Mouse (Mus musculus) forebrain, embryonic 11.5 days (tissue): ENCODE results near the gene Cuzd1. TPM values are rescaled to one million over a fixed set of nuclear protein-coding genes. Genes with fewer than 3 reads are reported as not detected.

ENCODE experiments used
- ATAC-seq: fragments of 200-750 bp; cut with Nextera tagmentation; replicated peaks from 2 replicates; pipeline ENCODE4 v1.8.0; 2017; ENCODE audit warnings: moderate TSS enrichment; ENCODE audit not compliant: low FRiP score
- DNase-seq: peaks from one replicate; pipeline ENCODE4 v3.0.0-alpha.2; 2017; ENCODE audit warnings: low spot score
- H3K27ac ChIP-seq: fragments of 300-500 bp; sonication (generic); 2 replicates; pipeline ENCODE4 v1.5.1; 2014; ENCODE audit warnings: low read depth, low read length
- H3K27me3 ChIP-seq: fragments of 300-500 bp; sonication (generic); 2 replicates; pipeline ENCODE4 v1.6.1; 2014; ENCODE audit warnings: mild to moderate bottlenecking, low read length, mixed read lengths; ENCODE audit not compliant: control insufficient read depth, insufficient read depth
- H3K36me3 ChIP-seq: fragments of 300-500 bp; sonication (generic); 2 replicates; pipeline ENCODE4 v1.6.1; 2014; ENCODE audit warnings: mild to moderate bottlenecking, low read length, moderate library complexity, mixed read lengths; ENCODE audit not compliant: control insufficient read depth, insufficient read depth
- H3K4me1 ChIP-seq: fragments of 300-500 bp; sonication (generic); replicated peaks from 2 replicates; pipeline ENCODE4 v1.6.1; 2014; ENCODE audit warnings: low read length, mixed read lengths; ENCODE audit not compliant: control insufficient read depth, insufficient read depth
- H3K4me2 ChIP-seq: fragments of 300-500 bp; sonication (generic); 2 replicates; pipeline ENCODE4 v1.6.1; 2014; ENCODE audit warnings: low read depth, mild to moderate bottlenecking, low read length, moderate library complexity, mixed read lengths; ENCODE audit not compliant: severe bottlenecking
- H3K4me3 ChIP-seq: fragments of 300-500 bp; sonication (generic); 2 replicates; pipeline ENCODE4 v1.5.1; 2014; ENCODE audit warnings: low read depth, low read length
- H3K9ac ChIP-seq: fragments of 300-500 bp; sonication (generic); 2 replicates; pipeline ENCODE4 v1.6.1; 2014; ENCODE audit warnings: low read length
- H3K9me3 ChIP-seq: fragments of 300-500 bp; sonication (generic); 2 replicates; pipeline ENCODE4 v1.6.1; 2016; ENCODE audit warnings: low read length, mixed read lengths; ENCODE audit not compliant: control insufficient read depth
- WGBS: fragments of 180-500 bp; shearing (Covaris S2); extraction: QIAGEN DNeasy Blood & Tissue Kit; methylation state at CpG from one replicate; pipeline ENCODE4 v1.1.7; 2014; 5-methylcytosine and 5-hydroxymethylcytosine counted together
- polyA plus RNA-seq: library from polyadenylated mRNA; unstranded; fragments of >200 nt; fragmentation: Nextera tagmentation; extraction: Ambion mirVana; gene quantifications from 2 replicates; pipeline ENCODE4 v1.2.1, GENCODE M21; 2014

Cuzd1 gene
- polyA plus RNA-seq, 1 experiment from 2014 or later, result not detected

GRCm38 (mm10) chr7:131337502-131338068, 15.5 kb upstream of the Cuzd1 start:
- DNase-seq, result no peak
- Histone ChIP-seq H3K4me2 (no peak overlapping the region), H3K4me1 (no peaks in the 10 kb centered on the region), H3K9ac (no peak overlapping the region; the same call in 1 of the 2 replicates), H3K36me3 (no peaks in the 10 kb centered on the region), H3K9me3 (no peaks in the 10 kb centered on the region), H3K4me3 (no peak overlapping the region), H3K27me3 (no peaks in the 10 kb centered on the region), H3K27ac (no peak overlapping the region)
- no peak for ATAC-seq
- WGBS, result 43% methylated on average over 8 of the region's 8 CpGs

GRCm38 (mm10) chr7:131333564-131333963, 11.5 kb upstream of the Cuzd1 start, which contains the start of gene Fam24a:
TSS of gene Fam24a (plus strand) at chr7:131333864.
- Histone ChIP-seq H3K9me3 (no peaks in the 10 kb centered on the region), H3K27ac (no peak within 1 kb of the TSS), H3K9ac (no peak within 1 kb of the TSS), H3K36me3 (no peaks in the 10 kb centered on the region), H3K4me1 (no peaks in the 10 kb centered on the region), H3K27me3 (no peaks in the 10 kb centered on the region), H3K4me2 (no peak within 1 kb of the TSS), H3K4me3 (no peak within 1 kb of the TSS)
- DNase-seq (no peak), ATAC-seq (no peak)
- WGBS, result 53% methylated on average over 1 of the region's 1 CpGs

GRCm38 (mm10) chr7:131331688-131332087, 9.6 kb upstream of the Cuzd1 start:
- Histone ChIP-seq H3K27ac (no peak overlapping the region), H3K4me2 (no peak overlapping the region), H3K27me3 (no peaks in the 10 kb centered on the region), H3K36me3 (no peaks in the 10 kb centered on the region), H3K4me1 (no peaks in the 10 kb centered on the region), H3K9ac (no peak overlapping the region), H3K4me3 (no peak overlapping the region), H3K9me3 (no peaks in the 10 kb centered on the region)
- ATAC-seq (no peak), DNase-seq (no peak)
- WGBS, result 77% methylated on average over 2 of the region's 2 CpGs

- no peak within 1 kb of the TSS for H3K9ac ChIP-seq
- 88% methylated on average over 5 of the region's 5 CpGs for WGBS
- ATAC-seq, result no peak
- no peaks in the 10 kb centered on the region for H3K36me3 ChIP-seq
- no peaks in the 10 kb centered on the region for H3K4me1 ChIP-seq
- H3K4me3 ChIP-seq, result no peak within 1 kb of the TSS
- DNase-seq, result no peak
- no peaks in the 10 kb centered on the region for H3K9me3 ChIP-seq
- H3K27ac ChIP-seq, result no peak within 1 kb of the TSS
- no peak within 1 kb of the TSS for H3K4me2 ChIP-seq
- no peaks in the 10 kb centered on the region for H3K27me3 ChIP-seq
Observed at GRCm38 (mm10) chr7:131329416-131329815, 7.3 kb upstream of the Cuzd1 start, which contains the start of gene Fam24b. TSS of gene Fam24b (minus strand) at chr7:131329516.

GRCm38 (mm10) chr7:131327054-131327453, 5.0 kb upstream of the Cuzd1 start:
- no peaks in the 10 kb centered on the region for H3K9me3 ChIP-seq
- no peaks in the 10 kb centered on the region for H3K27me3 ChIP-seq
- H3K4me1 ChIP-seq, result no peaks in the 10 kb centered on the region
- no peak overlapping the region for H3K27ac ChIP-seq
- H3K36me3 ChIP-seq, result no peaks in the 10 kb centered on the region
- H3K9ac ChIP-seq, result no peak overlapping the region
- H3K4me2 ChIP-seq, result no peak overlapping the region
- ATAC-seq (no peak), DNase-seq (no peak)
- WGBS, result 90% methylated on average over 5 of the region's 5 CpGs
- H3K4me3 ChIP-seq, result no peak overlapping the region

GRCm38 (mm10) chr7:131318340-131318739, 3.8 kb downstream of the Cuzd1 start:
- Histone ChIP-seq H3K27me3 (no peaks in the 10 kb centered on the region), H3K36me3 (no peaks in the 10 kb centered on the region), H3K4me1 (no peaks in the 10 kb centered on the region), H3K9ac (no peak overlapping the region), H3K9me3 (no peaks in the 10 kb centered on the region), H3K4me2 (no peak overlapping the region), H3K4me3 (no peak overlapping the region), H3K27ac (no peak overlapping the region)
- ATAC-seq (no peak), DNase-seq (no peak)
- 78% methylated on average over 5 of the region's 7 CpGs for WGBS

GRCm38 (mm10) chr7:131317587-131317986, 4.5 kb downstream of the Cuzd1 start:
- H3K9ac ChIP-seq, result no peak overlapping the region
- no peaks in the 10 kb centered on the region for H3K4me1 ChIP-seq
- DNase-seq (no peak), ATAC-seq (no peak)
- H3K4me2 ChIP-seq, result no peak overlapping the region
- no peaks in the 10 kb centered on the region for H3K9me3 ChIP-seq
- H3K27me3 ChIP-seq, result no peaks in the 10 kb centered on the region
- H3K4me3 ChIP-seq, result no peak overlapping the region
- 76% methylated on average over 12 of the region's 12 CpGs for WGBS
- H3K27ac ChIP-seq, result no peak overlapping the region
- H3K36me3 ChIP-seq, result no peaks in the 10 kb centered on the region

- ATAC-seq, result no peak
- Histone ChIP-seq H3K4me2 (no peak overlapping the region), H3K36me3 (no peaks in the 10 kb centered on the region), H3K4me1 (no peaks in the 10 kb centered on the region), H3K4me3 (no peak overlapping the region), H3K27ac (no peak overlapping the region), H3K27me3 (no peaks in the 10 kb centered on the region), H3K9ac (no peak overlapping the region), H3K9me3 (no peaks in the 10 kb centered on the region)
- WGBS, result 88% methylated on average over 7 of the region's 7 CpGs
- no peak for DNase-seq
Observed at GRCm38 (mm10) chr7:131314493-131314892, 7.6 kb downstream of the Cuzd1 start.

- Histone ChIP-seq H3K9me3 (no peaks in the 10 kb centered on the region), H3K36me3 (no peaks in the 10 kb centered on the region), H3K27me3 (no peaks in the 10 kb centered on the region), H3K27ac (no peak overlapping the region), H3K4me3 (no peak overlapping the region), H3K4me2 (no peak overlapping the region), H3K9ac (no peak overlapping the region), H3K4me1 (no peaks in the 10 kb centered on the region)
- ATAC-seq, result no peak
- 83% methylated on average over 5 of the region's 5 CpGs for WGBS
- no peak for DNase-seq
Observed at GRCm38 (mm10) chr7:131306733-131307132, 15.4 kb downstream of the Cuzd1 start.
